Mouse (Mus musculus) embryo, embryonic 11.5 days (tissue): ENCODE data around the gene Pid1.

ENCODE experiments used
- DNase-seq: peaks from one replicate; pipeline ENCODE4 v3.0.0-alpha.2; 2012; ENCODE audit warnings: low read depth, low spot score

The Pid1 gene

DNA sequence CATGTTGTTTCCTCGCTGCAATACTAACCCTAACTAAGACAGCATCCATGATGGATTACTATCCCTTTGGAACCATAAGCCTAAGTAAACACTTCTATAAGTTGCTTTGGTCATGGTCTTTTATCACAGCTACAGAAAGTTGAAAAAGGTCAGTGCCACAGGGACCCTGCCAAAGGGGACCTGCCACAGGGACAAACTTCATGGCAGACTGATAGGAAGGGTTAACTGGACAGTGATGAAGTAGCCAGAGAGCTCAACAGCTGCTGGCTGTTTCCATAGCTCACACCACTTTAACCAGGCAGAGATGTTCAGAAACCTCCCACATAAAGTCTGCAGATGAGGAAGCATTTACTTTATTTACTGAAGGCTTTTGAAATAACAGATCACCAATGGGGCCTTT, 287.0 kb downstream of the Pid1 start:
- no peak for DNase-seq

- no peak for DNase-seq
These were observed 306.9 kb downstream of the Pid1 start for GRCm38 (mm10) chr1:84056884-84057630.

GRCm38 (mm10) chr1:84056306-84056705, 307.7 kb downstream of the Pid1 start:
- no peak for DNase-seq

GRCm38 (mm10) chr1:84025746-84026145, 338.2 kb downstream of the Pid1 start:
- DNase-seq: no peak

DNA sequence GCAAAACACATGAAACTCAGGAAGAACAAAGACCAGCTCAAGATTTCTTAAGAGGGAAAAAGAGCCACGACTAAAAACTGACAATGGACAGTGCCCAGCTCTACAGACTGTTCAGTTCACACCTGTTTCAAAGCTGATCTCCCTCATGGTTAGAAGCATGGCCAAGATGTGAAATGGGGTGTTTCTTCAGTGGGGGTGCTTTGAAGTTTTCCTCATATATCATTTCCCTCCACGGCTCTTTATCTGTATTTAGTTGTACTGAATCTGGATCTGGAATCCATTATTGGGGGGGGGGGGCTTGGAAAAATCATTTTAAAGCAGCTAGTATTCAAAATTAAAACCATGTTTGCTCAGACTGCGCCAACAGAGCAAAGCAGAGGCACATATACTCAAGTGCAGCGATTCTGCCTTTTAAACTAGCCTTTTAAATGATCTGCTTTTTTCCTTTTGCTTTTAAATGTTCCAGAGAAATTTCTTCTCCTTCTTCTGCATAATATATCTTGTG, 351.1 kb downstream of the Pid1 start:
- DNase-seq: peak; percentile 13

DNA sequence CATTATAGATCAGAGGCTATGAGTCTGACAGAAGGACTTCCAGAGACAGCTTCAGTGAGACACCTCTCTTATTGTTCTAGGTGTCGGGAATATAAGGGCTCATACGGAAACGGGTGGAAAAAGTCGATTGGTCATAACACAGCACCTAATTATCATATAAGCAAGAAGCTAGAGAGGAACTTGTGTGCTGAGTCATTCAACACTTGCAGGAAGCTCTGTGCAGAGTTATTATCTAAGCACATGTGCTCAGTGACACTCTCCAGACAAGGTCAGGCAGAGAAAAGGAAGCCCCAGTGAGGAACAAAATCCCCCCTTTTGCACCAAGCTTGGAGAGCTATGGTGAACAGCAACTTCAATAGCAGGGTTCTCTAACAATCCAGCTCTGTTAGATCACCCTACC, 361.4 kb downstream of the Pid1 start:
- no peak for DNase-seq
